Mouse (Mus musculus) layer of hippocampus, postnatal 25 days (tissue): ENCODE data around the gene Smim22. TPM values are rescaled to one million over a fixed set of nuclear protein-coding genes. Genes with fewer than 3 reads are reported as not detected.

Experiments used
- total RNA-seq, 2 experiments: library from RNA; stranded (reverse); gene quantifications; 2 replicates each; pipeline ENCODE4 v1.2.3; 2021

Smim22 gene
- total RNA-seq, 2 experiments from 2014 or later = not detected

Other genes with a start within 250 kb of the Smim22 start
- gene Cdip1, start 217.0 kb upstream of the Smim22 start, total RNA-seq = 100 to 1,000 TPM; 237 to 239 TPM
- gene 4930562C15Rik, start 171.9 kb upstream of the Smim22 start, total RNA-seq = not detected
- gene Ubald1, start 127.0 kb upstream of the Smim22 start, total RNA-seq = 100 to 1,000 TPM in 1 of 2 experiments, 10 to 100 TPM in 1; 93.5 to 103 TPM
- gene Mgrn1, start 121.0 kb upstream of the Smim22 start, total RNA-seq = 100 to 1,000 TPM; 219 to 221 TPM
- gene Nudt16l1, start 68.5 kb upstream of the Smim22 start, total RNA-seq = 10 to 100 TPM; 68.8 to 78.4 TPM
- 10 to 100 TPM; 59.7 to 74.3 TPM for gene Anks3, start 43.1 kb upstream of the Smim22 start, total RNA-seq
- not detected for gene Sept12, start 9.4 kb upstream of the Smim22 start, total RNA-seq
- gene Rogdi, start 6.3 kb downstream of the Smim22 start, total RNA-seq = 100 to 1,000 TPM; 361 to 407 TPM
- gene Glyr1, start 42.6 kb downstream of the Smim22 start, total RNA-seq = 100 to 1,000 TPM; 135 to 138 TPM
- gene Ubn1, start 42.8 kb downstream of the Smim22 start, total RNA-seq = 10 to 100 TPM; 41.4 to 42.1 TPM
- gene Ppl, start 125.1 kb downstream of the Smim22 start, total RNA-seq = 1 to 10 TPM; 1.3 to 1.6 TPM
- 1 to 10 TPM; 5.8 to 6.7 TPM for gene Sec14l5, start 139.8 kb downstream of the Smim22 start, total RNA-seq
- 10 to 100 TPM in 1 of 2 experiments, 1 to 10 TPM in 1; 9.7 to 12.9 TPM for gene Nagpa, start 196.7 kb downstream of the Smim22 start, total RNA-seq
- gene AU021092, start 215.0 kb downstream of the Smim22 start, total RNA-seq = 1 to 10 TPM; 4.8 to 5.9 TPM
- 10 to 100 TPM; 27.1 to 31.7 TPM for gene Alg1, start 226.3 kb downstream of the Smim22 start, total RNA-seq
- gene Eef2kmt, start 248.7 kb downstream of the Smim22 start, total RNA-seq = 1 to 10 TPM; 3.3 to 5.6 TPM